Mouse (Mus musculus) lung, postnatal 0 days (tissue): ENCODE data around the gene Cgnl1. TPM values are rescaled to one million over a fixed set of nuclear protein-coding genes. Genes with fewer than 3 reads are reported as not detected.

ENCODE experiments used
- ATAC-seq: fragments of 200-750 bp; cut with Nextera tagmentation; 2 replicates; pipeline ENCODE4 v1.8.0; 2017; ENCODE audit warnings: moderate library complexity
- DNase-seq: peaks from one replicate; pipeline ENCODE4 v3.0.0-alpha.2; 2016; ENCODE audit warnings: low spot score
- H3K27ac ChIP-seq: fragments of 300-500 bp; sonication (generic); 2 replicates; pipeline ENCODE4 v1.5.1; 2014; ENCODE audit warnings: antibody characterized with exemption, mild to moderate bottlenecking, low read length, mixed read lengths
- H3K27me3 ChIP-seq: fragments of 300-500 bp; sonication (generic); replicated peaks from 2 replicates; pipeline ENCODE4 v1.6.1; 2014; ENCODE audit warnings: low read length, mixed read lengths; ENCODE audit not compliant: insufficient read depth
- H3K36me3 ChIP-seq: fragments of 300-500 bp; sonication (generic); 2 replicates; pipeline ENCODE4 v1.6.1; 2014; ENCODE audit warnings: low read length, mixed read lengths; ENCODE audit not compliant: insufficient read depth
- H3K4me1 ChIP-seq: fragments of 300-500 bp; sonication (generic); 2 replicates; pipeline ENCODE4 v1.6.1; 2014; ENCODE audit warnings: antibody characterized with exemption, low read depth, low read length, mixed read lengths; ENCODE audit not compliant: insufficient read depth
- H3K4me2 ChIP-seq: fragments of 300-500 bp; sonication (generic); replicated peaks from 2 replicates; pipeline ENCODE4 v1.6.1; 2014; ENCODE audit warnings: low read depth, mild to moderate bottlenecking, low read length, moderate library complexity, mixed read lengths
- H3K4me3 ChIP-seq: fragments of 300-500 bp; sonication (generic); 2 replicates; pipeline ENCODE4 v1.5.1; 2014; ENCODE audit warnings: low read depth, low read length
- H3K9ac ChIP-seq: fragments of 300-500 bp; sonication (generic); replicated peaks from 2 replicates; pipeline ENCODE4 v1.6.1; 2014; ENCODE audit warnings: low read depth, mild to moderate bottlenecking
- H3K9me3 ChIP-seq: fragments of 300-500 bp; sonication (generic); 2 replicates; pipeline ENCODE4 v1.6.1; 2016; ENCODE audit warnings: low read length, mixed read lengths
- CTCF ChIP-seq: IDR thresholded peaks from 2 replicates; pipeline ENCODE4 v1.5.1; 2016; ENCODE audit warnings: antibody characterized with exemption, mild to moderate bottlenecking
- EP300 ChIP-seq: IDR thresholded peaks from 2 replicates; pipeline ENCODE4 v1.6.1; 2016; ENCODE audit warnings: antibody characterized with exemption, mild to moderate bottlenecking, control low read depth
- WGBS: fragments of 180-500 bp; shearing (Covaris S2); extraction: QIAGEN DNeasy Blood & Tissue Kit; methylation state at CpG from one replicate; pipeline ENCODE4 v1.1.7; 2014; 5-methylcytosine and 5-hydroxymethylcytosine counted together
- polyA plus RNA-seq: library from polyadenylated mRNA; unstranded; fragments of >200 nt; fragmentation: Nextera tagmentation; extraction: Ambion mirVana; gene quantifications from 2 replicates; pipeline ENCODE4 v1.2.1, GENCODE M21; 2015

Cgnl1 gene
- polyA plus RNA-seq, 1 experiment from 2014 or later, result 26.1 TPM

DNA sequence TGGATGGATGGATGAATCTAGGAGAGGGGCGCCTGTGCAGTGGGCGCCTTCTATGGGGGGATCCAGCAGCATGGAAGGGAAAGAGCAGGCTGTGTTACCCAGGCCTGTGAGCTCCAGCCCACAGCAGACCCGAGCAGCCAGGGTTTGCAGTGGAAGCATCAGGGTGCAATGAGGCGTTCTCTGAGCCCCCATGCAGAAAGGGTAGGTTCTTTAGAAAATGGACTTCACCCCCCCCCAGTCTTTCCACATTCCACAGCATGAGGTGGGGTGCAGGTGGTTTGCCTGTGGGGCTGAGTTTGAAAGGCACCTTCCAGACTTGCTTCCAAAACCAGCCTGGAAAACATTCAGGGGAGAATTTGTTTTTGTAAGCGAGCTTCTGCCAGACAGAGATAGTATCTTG lies 40.0 kb upstream of the Cgnl1 start:
- Histone ChIP-seq H3K4me2 (no peak overlapping the region), H3K4me1 (no peaks in the 10 kb centered on the region), H3K4me3 (no peak overlapping the region), H3K27ac (no peak overlapping the region), H3K9me3 (no peaks in the 10 kb centered on the region), H3K27me3 (no peaks in the 10 kb centered on the region), H3K9ac (no peak overlapping the region), H3K36me3 (no peaks in the 10 kb centered on the region)
- ATAC-seq, result no peak
- DNase-seq, result no peak
- TF ChIP-seq EP300, result no peak
- 75% methylated on average over 5 of the region's 5 CpGs for WGBS

DNA sequence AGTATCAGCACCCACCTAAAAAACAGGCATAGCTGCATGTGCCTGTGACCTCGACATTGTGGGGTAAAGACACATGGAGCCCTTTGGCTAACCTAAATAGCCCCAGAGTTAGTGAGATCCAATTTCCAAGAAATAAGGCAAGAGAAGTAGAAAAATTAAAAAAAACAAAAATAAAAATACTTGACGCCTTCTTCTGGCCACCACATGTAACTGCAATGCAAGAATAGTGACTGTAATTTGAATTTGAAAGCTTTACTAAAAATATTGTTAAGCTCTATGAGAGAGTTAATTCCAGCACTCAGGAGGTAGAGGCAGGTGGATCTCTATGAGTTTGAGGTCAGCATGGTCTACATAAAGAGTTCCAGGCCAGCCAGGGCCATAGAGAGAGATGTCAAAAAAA lies 39.3 kb upstream of the Cgnl1 start:
- H3K36me3 ChIP-seq, result no peaks in the 10 kb centered on the region
- WGBS, result 85% methylated on average over 2 of the region's 2 CpGs
- no peak overlapping the region for H3K9ac ChIP-seq
- no peak for DNase-seq
- H3K4me1 ChIP-seq, result no peaks in the 10 kb centered on the region
- H3K4me3 ChIP-seq, result no peak overlapping the region
- no peaks in the 10 kb centered on the region for H3K9me3 ChIP-seq
- TF ChIP-seq EP300 (no peak), CTCF (peak; percentile 13; the same call in 1 of the 2 replicates)
- no peak overlapping the region for H3K4me2 ChIP-seq
- no peak overlapping the region for H3K27ac ChIP-seq
- H3K27me3 ChIP-seq, result no peaks in the 10 kb centered on the region
- ATAC-seq, result no peak

DNA sequence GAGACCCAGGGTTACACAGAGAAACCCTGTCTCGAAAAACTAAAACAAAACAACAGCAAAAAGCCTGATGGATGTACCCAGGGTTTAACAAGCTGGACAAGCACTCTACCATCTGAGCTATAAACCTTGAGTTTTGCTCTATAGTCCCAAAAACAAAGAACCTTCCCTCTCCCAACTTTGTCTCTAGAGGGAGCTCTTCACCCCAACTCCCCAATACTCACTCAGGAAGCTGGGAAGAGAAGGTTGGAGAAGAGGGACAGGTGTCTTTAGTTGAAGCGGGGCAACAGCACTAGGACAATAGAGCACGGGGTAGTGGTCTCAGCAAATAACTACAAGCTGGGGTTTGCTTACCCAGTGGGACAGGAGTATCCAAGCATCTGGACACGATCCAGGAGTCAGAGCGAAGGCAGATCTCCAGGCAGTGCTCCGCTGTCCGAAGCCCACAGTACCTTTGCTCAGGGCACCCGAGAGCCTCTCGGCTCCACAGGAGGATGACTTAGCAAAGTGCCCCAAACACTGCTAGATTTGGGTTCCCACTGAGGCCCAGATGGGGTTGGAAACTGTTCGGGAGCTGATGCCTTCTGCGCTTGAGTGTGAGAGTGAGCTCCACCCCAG lies 37.3 kb upstream of the Cgnl1 start:
- H3K9me3 ChIP-seq, result no peaks in the 10 kb centered on the region
- DNase-seq (peak; percentile 55), ATAC-seq (no peak)
- H3K4me3 ChIP-seq, result no peak overlapping the region
- no peak overlapping the region for H3K9ac ChIP-seq
- no peaks in the 10 kb centered on the region for H3K36me3 ChIP-seq
- H3K4me1 ChIP-seq, result no peaks in the 10 kb centered on the region
- peak overlapping the region; percentile 42 for H3K4me2 ChIP-seq
- no peak overlapping the region for H3K27ac ChIP-seq
- TF ChIP-seq CTCF (peak; percentile 68), EP300 (no peak)
- 39% methylated on average over 11 of the region's 11 CpGs for WGBS
- H3K27me3 ChIP-seq, result no peaks in the 10 kb centered on the region

DNA sequence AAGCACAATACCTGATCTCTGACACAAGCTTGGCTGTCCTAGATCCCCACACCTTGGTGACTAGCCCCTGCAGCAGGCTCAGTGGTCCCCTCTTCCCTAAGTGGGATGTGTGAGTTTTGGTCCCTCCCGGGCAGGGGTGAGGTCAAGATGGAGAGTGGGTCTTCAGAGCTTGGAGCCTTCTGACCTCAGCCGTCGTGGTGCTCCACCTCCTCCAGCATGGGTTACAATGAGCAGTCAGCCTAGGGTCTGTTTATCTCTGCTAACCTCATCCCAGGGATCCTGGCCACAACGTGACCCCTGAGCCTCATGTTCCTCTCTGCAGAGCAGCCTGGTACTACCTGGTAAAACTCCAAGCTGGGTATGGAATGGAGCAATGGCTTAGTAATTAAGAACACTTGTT lies 36.4 kb upstream of the Cgnl1 start:
- TF ChIP-seq CTCF (no peak), EP300 (no peak)
- DNase-seq, result no peak

DNA sequence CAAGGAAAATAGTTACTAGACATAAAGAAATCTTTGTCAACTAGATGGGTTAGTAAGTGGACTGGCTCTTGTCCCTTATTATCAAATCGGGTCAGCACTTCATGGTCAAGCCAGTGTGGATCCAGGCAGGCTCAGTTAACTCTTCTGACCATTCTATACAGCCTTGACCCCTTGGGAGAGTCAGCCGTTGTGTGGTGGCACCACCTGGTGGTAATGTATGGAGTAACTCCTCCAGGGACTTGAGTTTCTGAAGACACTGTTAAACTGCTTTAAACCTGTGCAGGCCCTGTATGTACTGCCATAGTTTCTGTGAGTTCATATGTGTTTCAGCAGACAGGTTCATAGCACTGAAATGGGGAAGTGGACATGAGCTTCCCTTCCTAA lies 35.0 kb upstream of the Cgnl1 start:
- Histone ChIP-seq H3K4me1 (no peaks in the 10 kb centered on the region), H3K27me3 (no peaks in the 10 kb centered on the region), H3K9ac (no peak overlapping the region), H3K27ac (no peak overlapping the region), H3K4me2 (no peak overlapping the region), H3K36me3 (no peaks in the 10 kb centered on the region), H3K9me3 (no peaks in the 10 kb centered on the region), H3K4me3 (no peak overlapping the region)
- DNase-seq, result peak; percentile 82
- WGBS, result 0% methylated on average over 2 of the region's 2 CpGs
- no peak for TF ChIP-seq EP300
- TF ChIP-seq CTCF, result peak; percentile 96
- peak; percentile 67 for ATAC-seq

More for the DNA sequence above, 36.4 kb upstream of the Cgnl1 start:
- no peaks in the 10 kb centered on the region for H3K9me3 ChIP-seq
- no peaks in the 10 kb centered on the region for H3K4me1 ChIP-seq
- H3K9ac ChIP-seq, result no peak overlapping the region
- H3K27me3 ChIP-seq, result no peaks in the 10 kb centered on the region
- H3K4me2 ChIP-seq, result no peak overlapping the region
- H3K27ac ChIP-seq, result no peak overlapping the region
- no peaks in the 10 kb centered on the region for H3K36me3 ChIP-seq
- no peak overlapping the region for H3K4me3 ChIP-seq
- WGBS, result 53% methylated on average over 4 of the region's 4 CpGs
- no peak for ATAC-seq

DNA sequence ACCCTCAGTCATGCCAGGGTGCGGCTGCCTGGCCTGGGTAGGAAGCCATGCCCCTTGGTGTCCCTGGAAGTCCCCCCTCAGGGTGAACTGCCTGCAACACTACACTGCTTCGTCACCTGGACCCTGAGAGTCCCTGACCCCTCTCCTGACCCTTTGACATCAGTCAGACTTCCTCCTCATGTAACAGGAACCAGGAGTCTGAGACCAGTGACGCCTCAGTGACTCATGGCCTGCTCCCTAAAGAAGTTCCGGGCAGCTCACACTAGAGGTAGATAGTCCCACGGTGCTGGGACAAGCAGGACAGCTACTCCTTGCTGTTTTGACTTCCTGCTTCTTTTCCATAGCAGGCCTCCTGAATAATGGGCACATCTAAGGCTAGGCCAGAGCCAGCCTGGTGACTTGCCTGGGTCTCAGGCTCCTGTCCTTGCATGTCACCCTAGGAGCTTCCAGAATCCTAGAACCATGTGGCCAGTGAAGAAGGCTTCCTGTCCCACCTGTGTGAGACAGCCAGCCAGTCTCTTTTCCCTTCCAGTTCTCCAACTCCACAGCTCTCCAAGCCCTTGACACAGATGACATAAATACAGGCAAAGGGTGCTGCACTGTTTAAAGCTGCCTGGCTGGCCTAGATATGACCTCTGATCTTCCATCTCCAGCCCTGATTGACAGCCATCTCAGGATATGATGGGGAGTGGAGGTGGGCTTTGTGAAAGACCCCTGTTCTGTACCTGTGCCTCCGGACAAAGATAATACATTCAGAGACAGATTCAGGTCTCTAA lies 34.4 kb upstream of the Cgnl1 start:
- ATAC-seq, result peak; percentile 14; the same call in 1 of the 2 replicates

More for the DNA sequence above, 34.4 kb upstream of the Cgnl1 start:
- Histone ChIP-seq H3K9me3 (no peaks in the 10 kb centered on the region), H3K27me3 (no peaks in the 10 kb centered on the region), H3K27ac (no peak overlapping the region), H3K4me1 (no peaks in the 10 kb centered on the region), H3K36me3 (no peaks in the 10 kb centered on the region), H3K4me2 (no peak overlapping the region), H3K9ac (no peak overlapping the region), H3K4me3 (no peak overlapping the region)
- DNase-seq, result no peak
- WGBS, result 73% methylated on average over 5 of the region's 6 CpGs
- TF ChIP-seq CTCF (no peak), EP300 (no peak)
